Mouse (Mus musculus) C2C12 (cell line): ENCODE measurements around the gene Cyp4f13.

Experiments
- CEBPB ChIP-seq: IDR thresholded peaks from one replicate; pipeline ENCODE4 v1.6.1; 2011; ENCODE audit warnings: low read depth, mild to moderate bottlenecking, control low read depth, moderate library complexity
- CTCF ChIP-seq: IDR thresholded peaks from one replicate; pipeline ENCODE4 v1.5.1; 2011; ENCODE audit not compliant: control insufficient read depth, insufficient read depth, insufficient read length
- MAX ChIP-seq: IDR thresholded peaks from one replicate; pipeline ENCODE4 v1.6.1; 2011; ENCODE audit warnings: mild to moderate bottlenecking, control low read depth
- MYOD1 ChIP-seq: IDR thresholded peaks from one replicate; pipeline ENCODE4 v1.6.1; 2011; ENCODE audit warnings: low read depth; ENCODE audit not compliant: control insufficient read depth, insufficient read length
- MYOG ChIP-seq: IDR thresholded peaks from one replicate; pipeline ENCODE4 v1.6.1; 2011; ENCODE audit not compliant: control insufficient read depth, insufficient read length; ENCODE audit errors: extremely low read depth
- USF1 ChIP-seq: IDR thresholded peaks from one replicate; pipeline ENCODE4 v1.6.1; 2011; ENCODE audit warnings: low read depth, mild to moderate bottlenecking, control low read depth, moderate library complexity

- TF ChIP-seq CTCF (no peak), MYOG (no peak), MYOD1 (no peak), USF1 (no peak), CEBPB (no peak), MAX (no peak)
Observed at GRCm38 (mm10) chr17:32947215-32947914, at the start of gene Cyp4f13.
